Mouse (Mus musculus): ENCODE data around the gene Lipo3. TPM values are rescaled to one million over a fixed set of nuclear protein-coding genes. Genes with fewer than 3 reads are reported as not detected.

Lipo3 gene
- 9.0 TPM for polyA plus RNA-seq (2015; fragmentation: Illumina TruSeq; extraction: RNeasy Lipid Tissue Mini Kit (QIAGEN cat#74804); ENCODE audit: low read depth, low replicate concordance)

GRCm38 (mm10) chr19:33761287-33762086, at the start of gene Lipo3:
TSS of gene Lipo3 (minus strand) at chr19:33761951.

DNA sequence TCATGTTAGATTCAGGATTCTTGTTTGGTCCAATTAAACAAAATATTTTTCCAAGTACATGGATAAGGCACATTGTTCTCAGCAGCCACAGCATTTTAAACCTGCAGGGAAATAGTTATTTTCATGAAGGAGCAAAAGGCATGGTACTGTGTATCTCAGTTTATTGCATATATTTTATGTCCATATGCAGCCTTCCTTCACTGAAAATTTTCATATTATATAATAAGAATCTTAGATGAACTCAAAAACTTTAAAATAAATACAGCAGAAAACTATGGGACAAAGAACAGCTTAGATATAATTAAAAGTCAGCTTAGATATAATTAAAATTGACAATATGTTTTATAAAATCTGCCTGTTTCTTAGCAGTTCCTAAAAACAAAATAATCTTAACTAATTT, 25.6 kb upstream of the Lipo3 start, which contains the start of gene Lipo1:
Gene Lipo1, minus strand, starts transcription at position 101 of the 400 bp plus-strand sequence.

DNA sequence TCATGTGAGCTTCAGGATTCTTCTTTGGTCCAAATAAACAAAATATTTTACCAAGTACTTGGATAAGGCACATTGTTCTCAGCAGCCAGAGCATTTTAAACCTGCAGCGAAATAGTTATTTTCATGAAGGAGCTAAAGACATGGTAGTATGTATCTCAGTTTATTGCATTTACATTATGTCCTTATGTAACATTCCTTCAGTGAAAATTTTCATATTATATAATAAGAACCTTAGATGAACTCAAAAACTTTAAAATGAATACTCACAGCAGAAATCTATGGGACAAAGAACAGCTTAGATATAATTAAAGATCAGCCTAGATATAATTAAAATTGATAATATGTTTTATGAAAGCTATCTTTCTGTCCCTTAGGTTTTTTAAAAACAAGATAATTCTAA, 10.5 kb downstream of the Lipo3 start, which contains the start of gene Lipo2:
Gene Lipo2, minus strand, starts transcription at position 101 of the 400 bp plus-strand sequence.

GRCm38 (mm10) chr19:33625152-33625551, 136.6 kb downstream of the Lipo3 start, which contains the start of gene Gm8978:
TSS of gene Gm8978 (minus strand) at chr19:33625252.

DNA sequence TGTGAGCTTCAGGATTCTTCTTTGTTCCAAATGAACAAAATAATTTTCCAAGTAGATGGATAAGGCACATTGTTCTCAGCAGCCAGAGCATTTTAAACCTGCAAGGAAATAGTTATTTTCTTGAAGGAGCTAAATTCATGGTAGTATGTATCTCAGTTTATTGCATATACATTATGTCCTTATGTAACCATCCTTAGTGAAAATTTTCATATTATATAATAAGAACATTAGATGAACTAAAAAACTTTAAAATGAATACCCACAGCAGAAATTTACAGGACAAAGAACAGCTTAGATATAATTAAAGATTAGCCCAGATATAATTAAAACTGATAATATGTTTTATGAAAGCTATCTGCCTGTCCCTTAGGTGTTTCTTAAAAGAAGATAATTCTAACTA, 244.1 kb downstream of the Lipo3 start, which contains the start of gene Lipo4:
Gene Lipo4, minus strand, starts transcription at position 101 of the 400 bp plus-strand sequence.

Other genes with a start within 250 kb of the Lipo3 start
- not detected for gene Lipo4, start 244.2 kb downstream of the Lipo3 start, polyA plus RNA-seq (2015; fragmentation: Illumina TruSeq; extraction: RNeasy Lipid Tissue Mini Kit (QIAGEN cat#74804); ENCODE audit: low read depth, low replicate concordance)
- not detected for gene Gm8978, start 136.7 kb downstream of the Lipo3 start, polyA plus RNA-seq (2015; fragmentation: Illumina TruSeq; extraction: RNeasy Lipid Tissue Mini Kit (QIAGEN cat#74804); ENCODE audit: low read depth, low replicate concordance)
- gene Lipo2, start 10.6 kb downstream of the Lipo3 start, polyA plus RNA-seq (2015; fragmentation: Illumina TruSeq; extraction: RNeasy Lipid Tissue Mini Kit (QIAGEN cat#74804); ENCODE audit: low read depth, low replicate concordance): 0.30 TPM
- gene Lipo1, start 25.5 kb upstream of the Lipo3 start, polyA plus RNA-seq (2015; fragmentation: Illumina TruSeq; extraction: RNeasy Lipid Tissue Mini Kit (QIAGEN cat#74804); ENCODE audit: low read depth, low replicate concordance): not detected
- not detected for gene Lipf, start 199.2 kb upstream of the Lipo3 start, polyA plus RNA-seq (2015; fragmentation: Illumina TruSeq; extraction: RNeasy Lipid Tissue Mini Kit (QIAGEN cat#74804); ENCODE audit: low read depth, low replicate concordance)
- not detected for gene Lipk, start 246.3 kb upstream of the Lipo3 start, polyA plus RNA-seq (2015; fragmentation: Illumina TruSeq; extraction: RNeasy Lipid Tissue Mini Kit (QIAGEN cat#74804); ENCODE audit: low read depth, low replicate concordance)

All from brain, adult 10 weeks (tissue).